In genomic region chr3:82357340-82357739, GRCm38 (mm10) we compare ENCODE assay signal across 8 mouse cellular contexts. TPM values are rescaled to one million over a fixed set of nuclear protein-coding genes. Genes with fewer than 3 reads are reported as not detected.
DNase-seq lines count a peak whose midpoint lies in the region; ATAC-seq lines count a peak whose summit lies in the region.

No protein-coding gene starts in this region.

- no peaks in the 10 kb centered on the region for H3K9me3 ChIP-seq in erythroblast, embryonic 14.5 days (ENCODE audit: control insufficient read depth, low read length)
- H3K9me3 ChIP-seq in neural tube, embryonic 11.5 days (ENCODE audit: control insufficient read depth, low read length), result no peaks in the 10 kb centered on the region
- no peaks in the 10 kb centered on the region for H3K9me3 ChIP-seq in liver, embryonic 11.5 days (ENCODE audit: control insufficient read depth, low read length)
- H3K9me3 ChIP-seq in stomach, embryonic 16.5 days (replicated peaks; ENCODE audit: control insufficient read depth, low read length), result no peaks in the 10 kb centered on the region

- H3K36me3 ChIP-seq in erythroblast, embryonic 14.5 days (ENCODE audit: control insufficient read depth), result no peaks in the 10 kb centered on the region
- H3K36me3 ChIP-seq in neural tube, embryonic 11.5 days (ENCODE audit: control insufficient read depth, insufficient read depth, low read length), result no peaks in the 10 kb centered on the region
- no peaks in the 10 kb centered on the region for H3K36me3 ChIP-seq in liver, embryonic 11.5 days (ENCODE audit: control insufficient read depth, insufficient read depth, low read length)
- H3K36me3 ChIP-seq in stomach, embryonic 16.5 days (ENCODE audit: control insufficient read depth, insufficient read depth, low read length), result 0 out of 2 replicates have a peak, but pooled peaks cover 3% of the 10 kb centered on the region

- H3K4me2 ChIP-seq in neural tube, embryonic 11.5 days (ENCODE audit: low read depth), result peak overlapping the region; percentile 45
- peak overlapping the region; percentile 72 for H3K4me2 ChIP-seq in liver, embryonic 11.5 days
- peak overlapping the region; percentile 92 for H3K4me2 ChIP-seq in stomach, embryonic 16.5 days (ENCODE audit: low read depth, low read length)

- no peak for DNase-seq in neural tube, embryonic 11.5 days (ENCODE audit: low spot score)
- DNase-seq in neural tube, embryonic 10.5 days (ENCODE audit: extremely low spot score, low spot score), result no peak
- DNase-seq in liver, embryonic 11.5 days (ENCODE audit: low spot score), result no peak
- DNase-seq in left cerebral cortex, adult 11 months (ENCODE audit: low spot score), result no peak
- DNase-seq in cerebellum, adult 8-10 months, result no peak

- peaks cover 10% of the 10 kb centered on the region for H3K27me3 ChIP-seq in erythroblast, embryonic 14.5 days (ENCODE audit: control insufficient read depth)
- no peaks in the 10 kb centered on the region for H3K27me3 ChIP-seq in neural tube, embryonic 11.5 days (ENCODE audit: control insufficient read depth, insufficient read depth, low read length)
- no peaks in the 10 kb centered on the region for H3K27me3 ChIP-seq in liver, embryonic 11.5 days (replicated peaks; ENCODE audit: control insufficient read depth, insufficient read depth, low read length)
- no peaks in the 10 kb centered on the region for H3K27me3 ChIP-seq in stomach, embryonic 16.5 days (ENCODE audit: control insufficient read depth, insufficient read depth, low read length)

- no peak overlapping the region for H3K9ac ChIP-seq in neural tube, embryonic 11.5 days (ENCODE audit: low read length)
- no peak overlapping the region for H3K9ac ChIP-seq in liver, embryonic 11.5 days (ENCODE audit: low read depth, low read length)
- peak overlapping the region; percentile 72; the same call in 1 of the 2 replicates for H3K9ac ChIP-seq in stomach, embryonic 16.5 days (ENCODE audit: low read length)

- WGBS in neural tube, embryonic 11.5 days, result 2% methylated on average over 4 of the region's 5 CpGs
- WGBS in liver, embryonic 11.5 days, result 10% methylated on average over 5 of the region's 5 CpGs
- WGBS in stomach, embryonic 16.5 days, result 2% methylated on average over 5 of the region's 5 CpGs

- H3K4me1 ChIP-seq in erythroblast, embryonic 14.5 days (ENCODE audit: control insufficient read depth), result peaks cover 8% of the 10 kb centered on the region
- no peaks in the 10 kb centered on the region for H3K4me1 ChIP-seq in neural tube, embryonic 11.5 days (ENCODE audit: control insufficient read depth, insufficient read depth, low read length)
- H3K4me1 ChIP-seq in liver, embryonic 11.5 days (replicated peaks; ENCODE audit: control insufficient read depth, insufficient read depth, low read length), result no peaks in the 10 kb centered on the region
- H3K4me1 ChIP-seq in stomach, embryonic 16.5 days (ENCODE audit: control insufficient read depth, insufficient read depth, low read length), result no peaks in the 10 kb centered on the region

- ATAC-seq in erythroblast, adult 5-6 weeks (replicated peaks; ENCODE audit: low FRiP score, poor library complexity, severe bottlenecking), result no peak
- ATAC-seq in neural tube, embryonic 11.5 days (ENCODE audit: insufficient read depth, low FRiP score, low TSS enrichment), result peak; percentile 35
- no peak for ATAC-seq in liver, embryonic 11.5 days (replicated peaks; ENCODE audit: low FRiP score)
- ATAC-seq in stomach, embryonic 16.5 days (ENCODE audit: insufficient read depth, low FRiP score), result no peak

- peak overlapping the region; percentile 48 for H3K4me3 ChIP-seq in erythroblast, embryonic 14.5 days (replicated peaks)
- H3K4me3 ChIP-seq in neural tube, embryonic 11.5 days (ENCODE audit: low read depth, low read length), result peak overlapping the region; percentile 66
- peak overlapping the region; percentile 66 for H3K4me3 ChIP-seq in liver, embryonic 11.5 days (ENCODE audit: low read depth, low read length)
- peak overlapping the region; percentile 89 for H3K4me3 ChIP-seq in stomach, embryonic 16.5 days (replicated peaks; ENCODE audit: low read length)

- 0 out of 2 replicates have a peak overlapping the region, but pooled peaks have one; percentile 1 for H3K27ac ChIP-seq in neural tube, embryonic 11.5 days (ENCODE audit: low read depth, low read length)
- no peak overlapping the region for H3K27ac ChIP-seq in liver, embryonic 11.5 days (ENCODE audit: low read depth, low read length)
- no peak overlapping the region for H3K27ac ChIP-seq in stomach, embryonic 16.5 days (ENCODE audit: low read length)

RNA-seq across cellular contexts. Expression of gene Map9, which starts 0.5 kb away (rescaled TPM):
- polyA plus RNA-seq in erythroblast, embryonic 14.5 days (2012), result not detected in 2 replicates
- not detected in 2 replicates for total RNA-seq in erythroblast, adult 5-6 weeks (2015; ENCODE audit: low replicate concordance)
- total RNA-seq in erythroblast, adult 5-6 weeks (2017; ENCODE audit: low replicate concordance), result not detected in 2 replicates
- polyA plus RNA-seq in neural tube, embryonic 11.5 days (2014; fragmentation: Nextera tagmentation; extraction: Ambion mirVana), result 9.7 and 11.0 TPM in 2 replicates
- polyA plus RNA-seq in liver, embryonic 11.5 days (2014; fragmentation: Nextera tagmentation; extraction: Ambion mirVana), result 1.5 and 1.8 TPM in 2 replicates
- polyA plus RNA-seq in stomach, embryonic 16.5 days (2015; fragmentation: Nextera tagmentation; extraction: Ambion mirVana), result 5.5 and 6.6 TPM in 2 replicates
